Mouse (Mus musculus): ENCODE measurements at regions not wholly inside any gene's neighbourhood (a gene's known extent, or its start where the extent isn't known, plus 50 kb on each side); places are given as distances from the start of the nearest gene placed in this dataset.

DNA sequence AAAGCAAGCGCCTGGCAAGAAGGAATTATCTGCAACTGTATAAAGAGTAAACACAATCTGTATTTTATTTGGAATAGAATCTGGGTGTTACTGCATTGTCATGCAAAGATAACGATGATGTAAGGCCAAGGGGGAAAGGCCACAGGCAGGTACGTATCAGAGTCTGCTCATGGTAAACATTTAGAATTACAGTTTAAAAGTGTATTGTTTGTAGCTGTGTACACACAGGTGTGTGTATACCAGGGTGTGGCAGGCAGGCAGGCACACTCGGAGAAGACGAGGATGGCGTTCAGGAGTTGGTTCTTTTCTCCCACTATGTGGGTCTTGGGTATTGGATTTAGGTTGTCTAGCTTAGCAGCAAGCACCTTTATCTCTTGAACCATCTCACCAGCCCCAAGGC, 242.9 kb upstream of the Atp5g3 start:
- Histone ChIP-seq H3K27me3 (ENCODE audit: insufficient read depth, low read length) (no peaks in the 10 kb centered on the region), H3K4me1 (ENCODE audit: insufficient read depth) (no peaks in the 10 kb centered on the region), H3K9ac (no peak overlapping the region), H3K4me3 (ENCODE audit: low read depth, low read length) (no peak overlapping the region), H3K27ac (ENCODE audit: low read depth) (no peak overlapping the region), H3K9me3 (ENCODE audit: low read depth, low read length) (no peaks in the 10 kb centered on the region), H3K36me3 (ENCODE audit: insufficient read depth) (no peaks in the 10 kb centered on the region), H3K4me2 (no peak overlapping the region)
- DNase-seq, result no peak
- ATAC-seq (ENCODE audit: insufficient read depth), result no peak
- WGBS, result 74% methylated on average over 6 of the region's 6 CpGs
- TF ChIP-seq CTCF (IDR thresholded peaks at IDR 0.05; ENCODE audit: low read depth), result no peak

DNA sequence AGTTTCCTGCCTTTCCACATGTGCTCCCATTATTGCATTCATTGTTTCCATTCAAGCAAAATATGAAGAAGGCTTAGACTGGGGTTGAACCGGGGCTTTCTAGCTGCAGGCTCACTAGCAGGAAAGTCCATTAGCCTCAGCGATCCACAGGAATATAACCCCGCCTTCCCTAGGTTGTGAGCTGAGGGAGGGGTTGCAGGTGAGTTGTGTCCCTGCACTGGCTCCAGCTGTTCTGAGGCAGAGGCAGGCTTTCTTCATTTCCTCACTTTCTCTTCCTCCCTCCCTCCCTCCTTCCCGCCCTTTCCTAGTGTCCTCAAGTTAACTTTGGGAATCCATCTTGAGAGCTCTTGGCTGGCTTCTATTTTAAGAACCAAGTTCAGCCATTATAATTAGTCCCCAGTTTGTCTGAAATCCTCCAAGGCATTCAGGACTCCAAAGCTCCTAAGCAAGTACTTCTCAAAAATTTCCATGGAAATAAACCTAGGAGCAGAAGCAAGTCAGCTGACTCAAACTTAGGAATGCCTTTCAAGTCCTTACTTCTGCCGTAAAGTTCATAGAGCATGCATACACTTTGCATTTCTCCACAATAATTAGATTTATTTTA, 242.2 kb upstream of the Atp5g3 start:
- Histone ChIP-seq H3K27ac (ENCODE audit: low read depth) (no peak overlapping the region), H3K27me3 (ENCODE audit: insufficient read depth, low read length) (no peaks in the 10 kb centered on the region), H3K9ac (no peak overlapping the region), H3K4me2 (no peak overlapping the region), H3K4me3 (ENCODE audit: low read depth, low read length) (no peak overlapping the region), H3K36me3 (ENCODE audit: insufficient read depth) (no peaks in the 10 kb centered on the region), H3K9me3 (ENCODE audit: low read depth, low read length) (no peaks in the 10 kb centered on the region), H3K4me1 (ENCODE audit: insufficient read depth) (no peaks in the 10 kb centered on the region)
- TF ChIP-seq CTCF (IDR thresholded peaks at IDR 0.05; ENCODE audit: low read depth), result no peak
- DNase-seq, result no peak
- no peak for ATAC-seq (ENCODE audit: insufficient read depth)
- WGBS, result 54% methylated on average over 5 of the region's 5 CpGs

DNA sequence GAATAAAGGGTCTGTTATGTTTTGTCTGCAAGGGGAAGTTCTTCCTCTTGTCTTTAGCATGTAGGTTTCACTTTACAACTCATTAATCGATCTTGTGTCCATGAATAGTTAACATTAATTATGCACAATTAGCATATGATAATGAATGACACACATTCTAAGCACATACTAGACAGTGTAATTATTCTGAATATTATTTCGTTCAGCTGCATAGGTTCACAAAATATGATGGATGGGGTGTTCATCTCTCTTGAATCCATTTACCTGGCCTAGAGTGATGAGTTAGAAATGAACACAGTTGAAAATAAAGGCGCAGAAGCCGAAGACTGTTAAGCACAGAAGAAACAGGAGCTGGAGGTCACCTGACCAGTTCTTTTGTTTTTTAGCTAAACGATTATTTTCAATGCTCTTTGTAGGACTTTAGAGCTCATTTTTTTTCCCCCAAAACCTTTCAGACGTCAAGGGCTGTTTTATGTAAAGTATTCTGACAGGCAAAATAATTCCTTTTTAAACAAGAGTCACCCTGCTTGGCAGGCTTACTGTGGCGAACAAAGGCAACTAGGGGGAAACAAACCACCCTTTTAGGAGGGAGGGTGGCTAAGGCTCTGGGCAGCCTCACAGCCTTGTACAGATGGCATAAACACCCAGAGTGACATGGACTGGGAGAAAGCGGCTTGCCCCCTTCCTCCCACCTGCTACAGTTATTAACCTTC, 241.6 kb upstream of the Atp5g3 start:
- Histone ChIP-seq H3K4me1 (ENCODE audit: insufficient read depth) (no peaks in the 10 kb centered on the region), H3K36me3 (ENCODE audit: insufficient read depth) (no peaks in the 10 kb centered on the region), H3K9ac (no peak overlapping the region), H3K27me3 (ENCODE audit: insufficient read depth, low read length) (no peaks in the 10 kb centered on the region), H3K27ac (ENCODE audit: low read depth) (no peak overlapping the region), H3K9me3 (ENCODE audit: low read depth, low read length) (no peaks in the 10 kb centered on the region), H3K4me3 (ENCODE audit: low read depth, low read length) (no peak overlapping the region), H3K4me2 (no peak overlapping the region)
- no peak for TF ChIP-seq CTCF (IDR thresholded peaks at IDR 0.05; ENCODE audit: low read depth)
- DNase-seq (no peak), ATAC-seq (ENCODE audit: insufficient read depth) (no peak)
- 50% methylated on average over 8 of the region's 8 CpGs for WGBS

DNA sequence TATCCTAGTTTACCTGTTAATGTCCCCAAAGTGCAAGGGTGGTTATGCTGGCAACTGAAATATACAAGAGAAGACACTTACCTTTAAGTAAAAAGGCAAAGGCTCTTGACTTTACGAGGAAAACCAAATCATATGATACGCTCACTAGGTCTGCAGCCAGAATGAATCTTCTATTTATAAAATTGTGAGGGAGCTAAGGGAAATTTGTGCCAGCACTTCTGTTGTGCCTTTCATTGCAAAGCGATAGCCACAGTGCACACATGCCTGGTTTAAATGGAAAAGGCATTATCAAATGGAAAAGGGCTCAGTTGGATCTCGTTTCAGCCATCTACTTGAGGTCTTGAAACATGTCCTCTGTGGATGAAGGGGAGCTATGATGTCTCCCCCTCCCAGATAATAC, 236.1 kb upstream of the Atp5g3 start:
- ATAC-seq (ENCODE audit: insufficient read depth) (no peak), DNase-seq (no peak)
- no peak for TF ChIP-seq CTCF (IDR thresholded peaks at IDR 0.05; ENCODE audit: low read depth)
- no peaks in the 10 kb centered on the region for H3K9me3 ChIP-seq (ENCODE audit: low read depth, low read length)
- no peak overlapping the region for H3K9ac ChIP-seq
- no peak overlapping the region for H3K4me3 ChIP-seq (ENCODE audit: low read depth, low read length)
- H3K4me2 ChIP-seq, result no peak overlapping the region
- 76% methylated on average over 4 of the region's 4 CpGs for WGBS
- H3K36me3 ChIP-seq (ENCODE audit: insufficient read depth), result no peaks in the 10 kb centered on the region
- H3K27me3 ChIP-seq (ENCODE audit: insufficient read depth, low read length), result no peaks in the 10 kb centered on the region
- no peak overlapping the region for H3K27ac ChIP-seq (ENCODE audit: low read depth)
- no peaks in the 10 kb centered on the region for H3K4me1 ChIP-seq (ENCODE audit: insufficient read depth)

DNA sequence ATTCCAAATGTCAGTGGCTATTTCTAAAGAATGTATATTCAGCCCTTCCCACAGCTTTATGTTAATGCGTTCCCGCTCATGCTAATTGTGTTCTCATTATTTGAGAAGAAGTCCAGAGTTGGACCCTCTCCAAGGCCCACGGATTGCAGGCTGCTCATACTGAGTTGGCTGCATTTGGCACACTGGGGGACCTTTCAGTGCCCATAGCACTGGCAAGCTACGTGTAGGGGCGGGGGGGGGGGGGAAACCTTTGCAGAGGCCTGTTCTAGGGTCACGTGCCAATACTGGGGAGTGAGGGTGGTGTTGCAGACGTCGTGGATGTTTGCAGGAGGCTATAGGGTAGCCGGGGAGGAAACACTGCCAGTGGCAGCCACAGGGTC, 225.5 kb upstream of the Atp5g3 start:
- WGBS, result 18% methylated on average over 9 of the region's 9 CpGs
- DNase-seq (peak; percentile 62), ATAC-seq (ENCODE audit: insufficient read depth) (no peak)
- Histone ChIP-seq H3K36me3 (ENCODE audit: insufficient read depth) (no peaks in the 10 kb centered on the region), H3K9me3 (ENCODE audit: low read depth, low read length) (no peaks in the 10 kb centered on the region), H3K4me2 (0 out of 2 replicates have a peak overlapping the region, but pooled peaks have one; percentile 20), H3K27ac (ENCODE audit: low read depth) (no peak overlapping the region), H3K4me1 (ENCODE audit: insufficient read depth) (0 out of 2 replicates have a peak, but pooled peaks cover 4% of the 10 kb centered on the region), H3K4me3 (ENCODE audit: low read depth, low read length) (no peak overlapping the region), H3K9ac (no peak overlapping the region), H3K27me3 (ENCODE audit: insufficient read depth, low read length) (no peaks in the 10 kb centered on the region)
- no peak for TF ChIP-seq CTCF (IDR thresholded peaks at IDR 0.05; ENCODE audit: low read depth)

DNA sequence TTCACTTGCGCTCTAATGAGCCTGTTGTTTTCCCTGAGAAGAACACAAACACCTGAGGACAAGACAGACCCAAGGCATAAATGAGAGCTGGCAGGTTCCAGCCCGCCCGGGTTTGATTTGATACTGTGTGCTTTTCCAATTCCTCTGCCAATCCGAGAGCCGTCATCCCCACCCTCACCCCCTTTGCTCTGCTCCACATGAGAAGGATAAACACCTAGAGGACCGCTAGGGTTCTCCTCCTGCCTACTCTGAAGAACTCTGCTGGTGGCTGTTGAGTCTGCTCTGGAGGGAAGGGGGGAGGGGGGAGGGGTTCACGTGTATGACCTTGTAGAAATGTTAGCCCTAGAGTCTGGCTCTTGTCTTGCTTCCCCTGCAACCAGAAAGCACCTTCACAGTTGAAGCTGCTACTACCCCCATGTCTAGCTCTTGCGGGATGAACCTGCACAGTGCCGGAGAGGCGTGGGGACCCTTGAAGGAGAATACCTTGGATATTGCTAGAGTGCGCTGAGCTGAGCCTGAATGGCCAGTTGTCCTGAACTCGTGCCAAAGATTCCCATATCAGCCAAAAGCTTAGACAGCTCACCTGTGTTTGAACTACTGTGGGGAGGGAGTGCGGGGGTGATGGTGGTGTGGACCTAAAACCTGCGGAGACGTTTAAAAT, 225.0 kb upstream of the Atp5g3 start:
- Histone ChIP-seq H3K4me3 (ENCODE audit: low read depth, low read length) (no peak overlapping the region), H3K27me3 (ENCODE audit: insufficient read depth, low read length) (no peaks in the 10 kb centered on the region), H3K9me3 (ENCODE audit: low read depth, low read length) (no peaks in the 10 kb centered on the region), H3K4me2 (0 out of 2 replicates have a peak overlapping the region, but pooled peaks have one; percentile 20), H3K9ac (no peak overlapping the region), H3K4me1 (ENCODE audit: insufficient read depth) (0 out of 2 replicates have a peak, but pooled peaks cover 4% of the 10 kb centered on the region), H3K27ac (ENCODE audit: low read depth) (no peak overlapping the region), H3K36me3 (ENCODE audit: insufficient read depth) (no peaks in the 10 kb centered on the region)
- peak; percentile 41 for DNase-seq
- ATAC-seq (ENCODE audit: insufficient read depth), result no peak; the same call in 1 of the 2 replicates
- TF ChIP-seq CTCF (IDR thresholded peaks at IDR 0.05; ENCODE audit: low read depth), result no peak
- WGBS, result 35% methylated on average over 15 of the region's 15 CpGs

DNA sequence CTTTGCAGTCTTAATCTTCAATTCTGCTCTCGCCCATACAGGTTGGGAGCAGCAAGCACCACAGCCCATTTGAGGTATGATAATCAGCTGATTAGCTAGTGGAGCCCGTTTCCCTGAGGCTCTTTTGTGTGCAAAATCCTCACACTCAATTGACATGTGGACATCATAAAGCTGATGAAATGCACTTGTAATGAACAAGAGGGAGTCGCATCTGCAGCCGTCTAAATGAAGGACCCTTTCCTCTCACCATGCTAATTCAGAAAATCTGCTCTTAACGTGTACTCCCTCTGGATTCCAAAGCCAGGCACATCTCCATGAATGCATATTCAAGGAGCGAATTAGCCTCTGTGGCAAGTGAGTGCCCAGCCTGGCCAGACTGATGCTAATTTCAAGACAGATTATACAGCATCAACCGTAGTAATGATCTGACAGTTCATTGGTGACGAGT, 219.0 kb upstream of the Atp5g3 start:
- no peaks in the 10 kb centered on the region for H3K9me3 ChIP-seq (ENCODE audit: low read depth, low read length)
- H3K4me3 ChIP-seq (ENCODE audit: low read depth, low read length), result no peak overlapping the region
- H3K9ac ChIP-seq, result no peak overlapping the region
- no peak for TF ChIP-seq CTCF (IDR thresholded peaks at IDR 0.05; ENCODE audit: low read depth)
- ATAC-seq (ENCODE audit: insufficient read depth), result no peak
- peak overlapping the region; percentile 29; the same call in 1 of the 2 replicates for H3K4me2 ChIP-seq
- WGBS, result 21% methylated on average over 8 of the region's 8 CpGs
- DNase-seq, result no peak
- peaks cover 16% of the 10 kb centered on the region for H3K27me3 ChIP-seq (ENCODE audit: insufficient read depth, low read length)
- no peaks in the 10 kb centered on the region for H3K36me3 ChIP-seq (ENCODE audit: insufficient read depth)
- peaks cover 8% of the 10 kb centered on the region; the same call in 1 of the 2 replicates for H3K4me1 ChIP-seq (ENCODE audit: insufficient read depth)
- H3K27ac ChIP-seq (ENCODE audit: low read depth), result no peak overlapping the region

Measured in lung, embryonic 14.5 days (tissue).